Mouse (Mus musculus) right cerebral cortex, postnatal 4 days (tissue): Measurements from ENCODE around the gene Cyth2.

Experiments
- DNase-seq: peaks from one replicate; pipeline ENCODE4 v3.0.0-alpha.2; 2022

The Cyth2 gene

DNA sequence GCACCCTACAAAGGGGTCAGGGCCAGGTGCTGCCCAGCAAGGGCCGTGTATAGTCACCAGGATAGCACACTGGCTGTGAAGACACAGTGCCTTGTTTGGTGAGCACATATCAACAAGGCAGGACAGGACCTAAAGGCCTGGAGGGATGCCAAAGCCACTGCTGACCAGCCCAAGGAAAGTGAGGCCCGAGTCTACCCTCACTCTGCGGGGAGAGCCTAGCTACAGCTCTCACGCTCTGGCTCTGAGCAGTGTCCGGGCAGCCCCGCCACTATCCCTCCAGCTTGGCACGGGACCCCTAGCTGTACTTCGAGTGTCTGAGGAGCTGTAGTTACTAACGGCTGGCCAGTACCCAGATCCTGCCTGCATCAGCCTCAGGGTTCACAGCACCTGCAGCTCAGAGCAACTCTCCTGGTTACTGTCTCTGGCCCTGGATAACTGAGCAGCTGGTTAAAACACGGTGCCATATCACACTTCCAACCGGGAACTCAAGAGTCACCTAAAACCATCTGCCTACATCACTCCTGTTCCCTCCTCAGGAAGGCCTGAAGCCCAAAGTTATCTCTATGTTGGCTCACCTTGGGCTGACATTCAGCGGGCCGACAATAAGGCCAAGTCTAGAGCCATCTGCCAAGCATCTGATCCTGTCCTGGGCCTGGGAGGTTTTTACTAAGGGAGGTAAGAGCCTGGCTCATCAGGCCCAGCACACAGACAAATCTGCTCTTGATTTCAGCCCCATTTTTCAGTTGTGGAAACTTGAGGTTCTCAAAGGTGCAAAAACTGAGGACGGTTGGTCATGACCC lies 4.9 kb downstream of the Cyth2 start:
- no peak for DNase-seq

DNA sequence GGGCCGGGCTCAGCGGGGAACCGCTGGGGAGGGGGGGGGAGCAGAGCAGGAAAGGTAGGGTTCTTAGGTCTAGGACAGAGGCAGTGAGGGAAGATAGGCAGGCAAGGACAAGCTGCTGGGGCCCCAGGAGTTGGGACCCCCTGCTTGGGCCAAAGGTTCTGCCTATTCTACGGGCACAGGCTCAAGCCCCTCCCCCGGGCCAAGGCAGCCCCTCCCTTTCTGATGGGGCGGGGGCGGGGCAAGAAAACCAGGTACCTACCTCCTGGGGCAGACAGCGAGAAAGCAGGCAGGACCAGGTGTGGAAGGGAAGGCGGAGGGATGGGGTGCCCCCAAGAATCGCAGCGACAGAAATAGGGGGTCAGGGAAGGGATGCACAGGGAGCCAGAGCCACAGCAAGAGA lies 5.9 kb downstream of the Cyth2 start:
- peak; percentile 34 for DNase-seq

DNA sequence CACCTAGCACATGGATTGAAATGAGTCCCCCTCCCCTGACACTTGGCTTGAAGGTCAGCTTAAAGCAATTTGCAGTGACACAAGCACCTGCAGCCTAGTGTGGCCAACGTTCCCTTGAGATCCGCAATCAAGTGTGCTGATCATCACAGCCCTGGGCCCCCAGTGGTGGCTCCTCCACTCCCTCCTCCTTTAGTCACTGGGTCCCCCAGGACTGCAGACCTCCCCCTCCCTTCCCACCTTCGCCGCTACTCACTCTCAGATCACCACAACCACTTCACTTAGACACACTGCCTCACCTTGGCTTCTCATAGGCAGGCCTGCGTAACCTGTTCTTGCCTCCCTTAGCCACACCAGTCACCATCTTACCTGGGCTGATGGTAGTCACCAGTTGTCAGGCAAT lies 8.4 kb downstream of the Cyth2 start:
- DNase-seq: peak; percentile 22

DNA sequence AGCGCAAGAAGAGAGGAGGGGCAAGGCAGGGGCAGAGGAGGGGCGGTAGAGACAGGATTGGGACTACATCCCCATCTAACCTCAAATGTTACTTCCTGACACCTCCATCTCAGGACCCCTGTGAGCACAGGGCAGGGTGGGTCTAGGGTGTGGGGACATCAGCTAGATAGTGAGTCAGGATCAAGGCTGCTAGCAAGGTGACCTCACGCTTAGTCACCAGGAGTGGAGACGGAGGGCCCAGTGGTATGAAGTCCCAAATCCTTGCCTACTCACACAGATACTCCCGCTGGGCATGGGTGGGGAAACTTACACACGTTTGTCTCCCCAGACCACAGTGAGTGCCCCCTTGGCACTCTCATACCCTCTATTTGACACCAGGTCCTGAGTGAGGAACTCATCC lies 11.8 kb downstream of the Cyth2 start:
- DNase-seq: no peak

DNA sequence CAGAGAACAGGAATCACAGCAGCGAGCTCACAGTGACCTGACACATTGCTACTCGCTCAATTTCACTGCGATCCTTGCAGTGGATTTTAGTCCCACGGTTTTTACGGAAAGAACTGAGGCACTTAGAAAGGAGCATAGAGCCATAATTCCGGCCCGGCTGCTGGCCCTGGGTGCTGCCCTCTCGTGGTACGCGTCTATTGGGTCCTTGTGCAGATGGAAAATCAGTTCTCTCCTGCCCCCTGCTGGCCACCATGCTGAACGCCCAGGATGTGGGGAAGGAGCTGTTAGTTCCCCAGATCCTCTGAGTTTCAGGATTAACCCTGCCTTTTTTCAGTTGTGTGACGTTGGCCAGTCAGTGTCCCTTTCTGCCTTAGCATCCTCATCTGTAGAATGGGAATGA lies 13.0 kb downstream of the Cyth2 start:
- peak; percentile 98 for DNase-seq

DNA sequence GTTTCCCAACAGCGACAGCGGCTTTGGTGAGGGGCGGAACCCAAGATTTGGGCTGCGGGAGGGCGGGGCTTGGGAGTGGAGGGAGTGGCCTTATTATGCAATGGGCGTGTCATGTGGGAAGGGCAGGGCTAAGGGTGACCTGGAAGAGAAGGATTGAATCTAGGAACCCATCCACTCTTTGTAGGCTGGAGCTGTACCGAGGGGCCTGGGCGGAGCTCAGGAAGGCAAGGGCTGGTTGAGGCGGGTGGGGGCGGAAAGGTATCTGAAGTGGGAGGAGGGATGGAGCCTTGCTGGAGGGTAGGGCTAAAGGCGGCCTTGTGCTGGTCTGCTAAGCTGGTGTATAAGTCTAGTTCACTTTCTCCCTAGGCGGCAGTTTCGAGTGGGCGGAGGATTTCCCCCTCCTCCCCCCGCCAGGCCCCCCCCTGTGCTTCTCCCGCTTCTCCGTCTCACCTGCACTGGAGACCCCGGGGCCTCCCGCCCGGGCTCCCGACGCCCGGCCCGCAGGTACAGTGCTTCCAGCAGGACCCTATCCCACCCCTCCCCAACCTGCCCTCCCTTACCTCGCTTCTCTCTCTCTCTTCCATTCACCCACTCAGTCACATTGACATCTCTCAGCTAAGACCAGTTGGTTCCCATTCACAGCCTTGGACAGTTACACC lies 13.7 kb downstream of the Cyth2 start:
- peak; percentile 10 for DNase-seq

DNA sequence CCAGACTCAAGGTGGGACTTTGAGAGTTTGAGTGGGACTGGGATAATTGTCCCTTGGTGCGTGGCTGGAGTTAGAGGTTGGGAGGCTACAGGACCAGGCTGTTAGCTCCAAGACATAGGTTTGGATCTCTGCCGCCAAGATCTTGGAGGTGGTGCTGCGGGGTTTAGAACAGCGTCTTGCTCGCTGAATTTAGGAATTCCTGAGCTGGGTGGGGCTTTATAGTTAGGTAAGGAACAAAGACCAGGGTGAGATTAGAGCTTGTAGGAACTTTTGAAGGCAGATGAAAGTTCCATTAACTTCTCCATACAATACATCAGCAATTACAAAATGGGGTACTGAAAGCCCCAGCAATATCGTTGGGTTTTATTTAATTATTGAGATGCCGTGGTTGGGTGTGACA lies 14.4 kb downstream of the Cyth2 start:
- no peak for DNase-seq

DNA sequence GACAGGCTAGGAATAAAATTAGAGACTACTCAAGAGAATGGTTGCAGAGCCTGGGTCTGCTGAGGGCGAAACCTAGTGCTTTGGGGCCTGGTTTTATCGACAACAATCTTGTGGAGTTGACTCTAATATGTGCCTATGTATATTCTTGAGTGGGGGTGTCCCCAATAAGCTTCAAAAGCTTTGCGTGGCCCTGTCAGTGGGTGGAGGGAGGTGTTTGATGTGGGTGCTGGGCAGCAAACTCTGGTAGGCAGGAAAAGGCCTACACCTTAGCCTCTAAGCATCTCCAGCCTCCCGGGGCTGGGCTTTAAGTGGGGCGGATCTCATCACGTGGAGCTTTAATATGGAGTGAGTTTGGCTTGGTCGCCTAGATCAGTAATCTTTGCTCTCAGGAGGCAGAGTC lies 15.4 kb downstream of the Cyth2 start:
- DNase-seq: no peak

DNA sequence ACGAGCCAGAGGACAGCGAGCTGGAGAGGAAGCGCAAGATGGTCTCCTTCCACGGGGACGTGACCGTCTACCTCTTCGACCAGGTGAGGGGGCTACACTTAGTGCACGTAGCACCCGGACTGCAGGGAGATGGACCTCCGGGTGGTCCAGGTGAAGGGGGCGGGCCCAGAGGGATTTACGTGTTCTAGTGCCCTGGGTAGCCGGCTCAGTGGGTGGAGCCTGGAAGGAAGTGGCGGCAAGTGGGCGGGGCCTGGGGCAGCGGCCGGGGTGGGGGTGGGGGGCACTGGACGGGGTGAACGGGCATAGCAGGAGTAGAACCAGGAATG lies 15.9 kb downstream of the Cyth2 start:
- DNase-seq: peak; percentile 19

DNA sequence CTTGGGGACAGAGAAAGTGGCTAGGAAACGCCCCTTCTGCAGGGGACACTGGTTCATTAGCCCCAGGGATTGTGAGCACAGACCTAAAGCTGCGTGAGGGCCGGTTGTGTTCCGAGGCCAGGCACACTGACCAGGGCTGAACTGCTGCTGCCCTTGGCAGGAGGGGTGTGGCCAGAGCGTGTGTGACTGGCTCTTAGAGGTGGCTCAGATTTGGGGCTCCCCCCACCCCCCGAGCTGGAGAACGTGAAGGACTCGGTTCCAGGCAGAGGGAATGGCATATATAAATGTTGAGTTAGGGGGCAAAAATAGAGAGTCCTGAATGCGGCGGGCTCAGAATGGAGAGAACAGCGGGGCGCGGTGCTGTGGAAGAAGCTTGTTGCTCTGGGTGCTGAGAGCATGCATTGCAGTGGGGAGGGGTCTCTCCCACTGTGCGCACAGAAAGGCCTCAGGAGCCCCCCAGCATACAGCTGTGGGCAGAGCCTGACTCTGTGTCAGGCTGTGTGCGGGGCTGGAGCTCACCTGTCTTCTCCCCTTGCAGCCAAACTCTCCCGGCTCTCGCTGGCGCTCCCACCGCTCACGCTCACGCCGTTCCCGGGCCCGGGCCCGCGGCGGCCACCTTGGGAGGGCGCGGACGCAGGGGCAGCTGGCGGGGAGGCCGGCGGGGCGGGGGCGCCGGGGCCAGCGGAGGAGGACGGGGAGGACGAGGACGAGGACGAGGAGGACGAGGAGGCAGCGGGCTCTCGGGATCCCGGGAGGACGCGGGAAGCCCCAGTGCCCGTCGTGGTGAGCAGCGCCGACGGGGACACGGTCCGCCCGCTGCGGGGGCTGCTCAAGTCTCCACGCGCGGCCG lies 16.5 kb downstream of the Cyth2 start:
- DNase-seq: peak; percentile 38

DNA sequence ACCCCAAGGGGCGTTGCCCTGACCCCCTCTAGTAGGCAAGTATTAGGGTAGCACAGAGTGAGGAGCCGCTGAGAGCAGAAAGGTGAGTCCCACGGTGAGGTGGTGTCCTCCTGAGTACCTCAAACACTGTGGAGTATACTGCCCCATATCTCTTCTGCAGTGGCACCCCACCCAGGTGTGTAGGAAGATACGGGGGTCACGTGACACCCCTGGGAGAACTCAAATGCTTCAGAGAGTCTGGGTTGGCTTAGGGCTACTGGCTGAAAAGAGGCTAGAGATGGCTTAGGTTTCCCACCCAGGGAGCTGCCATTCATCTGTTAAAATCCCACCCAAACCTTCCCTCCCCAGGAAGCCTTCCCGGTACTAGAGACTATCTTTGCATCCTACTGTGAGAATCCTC lies 17.4 kb downstream of the Cyth2 start:
- no peak for DNase-seq

DNA sequence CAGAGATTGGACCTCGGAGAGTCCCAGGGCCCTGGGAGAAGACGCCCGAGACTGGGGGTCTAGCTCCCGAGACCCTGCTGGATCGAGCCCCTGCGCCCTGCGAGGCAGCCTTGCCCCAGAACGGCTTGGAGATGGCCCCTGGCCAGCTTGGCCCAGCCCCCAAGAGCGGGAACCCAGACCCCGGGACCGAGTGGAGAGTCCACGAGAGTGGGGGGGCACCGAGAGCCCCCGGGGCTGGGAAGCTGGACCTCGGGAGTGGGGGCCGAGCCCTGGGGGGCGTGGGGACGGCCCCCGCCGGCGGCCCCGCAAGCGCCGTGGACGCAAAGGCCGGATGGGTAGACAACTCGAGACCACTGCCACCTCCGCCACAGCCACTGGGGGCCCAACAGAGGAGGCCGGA lies 19.4 kb downstream of the Cyth2 start:
- no peak for DNase-seq

DNA sequence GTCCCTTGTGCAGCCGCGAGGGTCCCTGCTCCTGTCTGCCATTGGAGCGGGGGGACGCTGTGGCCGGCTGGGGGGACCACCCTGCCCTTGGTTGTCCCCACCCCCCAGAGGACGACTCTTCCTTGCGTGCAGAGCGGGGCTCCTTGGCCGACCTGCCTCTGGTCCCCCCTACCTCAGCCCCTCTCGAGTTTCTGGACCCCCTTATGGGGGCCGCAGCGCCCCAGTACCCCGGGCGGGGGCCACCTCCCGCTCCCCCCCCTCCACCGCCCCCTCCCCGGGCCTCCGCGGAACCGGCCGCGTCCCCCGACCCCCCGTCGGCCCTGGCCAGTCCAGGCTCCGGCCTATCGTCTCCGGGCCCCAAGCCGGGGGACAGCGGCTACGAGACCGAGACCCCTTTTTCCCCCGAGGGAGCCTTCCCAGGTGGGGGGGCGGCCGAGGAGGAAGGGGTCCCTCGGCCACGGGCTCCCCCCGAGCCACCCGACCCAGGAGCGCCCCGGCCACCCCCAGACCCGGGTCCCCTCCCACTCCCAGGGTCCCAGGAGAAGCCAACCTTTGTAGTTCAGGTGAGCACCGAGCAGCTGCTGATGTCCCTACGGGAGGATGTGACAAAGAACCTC lies 20.3 kb downstream of the Cyth2 start:
- no peak for DNase-seq

DNA sequence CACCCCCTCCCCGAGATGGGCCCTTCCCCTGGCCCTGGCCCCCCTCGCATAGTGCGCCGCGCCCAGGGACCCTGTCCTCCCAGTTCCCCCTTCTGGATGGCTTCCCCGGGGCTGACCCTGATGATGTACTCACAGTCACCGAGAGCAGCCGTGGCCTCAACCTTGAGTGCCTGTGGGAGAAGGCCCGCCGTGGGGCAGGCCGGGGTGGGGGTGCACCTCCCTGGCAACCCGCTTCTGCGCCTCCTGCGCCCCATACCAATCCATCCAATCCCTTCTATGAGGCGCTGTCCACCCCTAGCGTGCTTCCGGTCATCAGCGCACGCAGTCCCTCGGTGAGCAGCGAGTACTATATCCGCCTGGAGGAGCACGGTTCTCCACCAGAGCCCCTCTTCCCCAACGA lies 21.1 kb downstream of the Cyth2 start:
- DNase-seq: no peak

DNA sequence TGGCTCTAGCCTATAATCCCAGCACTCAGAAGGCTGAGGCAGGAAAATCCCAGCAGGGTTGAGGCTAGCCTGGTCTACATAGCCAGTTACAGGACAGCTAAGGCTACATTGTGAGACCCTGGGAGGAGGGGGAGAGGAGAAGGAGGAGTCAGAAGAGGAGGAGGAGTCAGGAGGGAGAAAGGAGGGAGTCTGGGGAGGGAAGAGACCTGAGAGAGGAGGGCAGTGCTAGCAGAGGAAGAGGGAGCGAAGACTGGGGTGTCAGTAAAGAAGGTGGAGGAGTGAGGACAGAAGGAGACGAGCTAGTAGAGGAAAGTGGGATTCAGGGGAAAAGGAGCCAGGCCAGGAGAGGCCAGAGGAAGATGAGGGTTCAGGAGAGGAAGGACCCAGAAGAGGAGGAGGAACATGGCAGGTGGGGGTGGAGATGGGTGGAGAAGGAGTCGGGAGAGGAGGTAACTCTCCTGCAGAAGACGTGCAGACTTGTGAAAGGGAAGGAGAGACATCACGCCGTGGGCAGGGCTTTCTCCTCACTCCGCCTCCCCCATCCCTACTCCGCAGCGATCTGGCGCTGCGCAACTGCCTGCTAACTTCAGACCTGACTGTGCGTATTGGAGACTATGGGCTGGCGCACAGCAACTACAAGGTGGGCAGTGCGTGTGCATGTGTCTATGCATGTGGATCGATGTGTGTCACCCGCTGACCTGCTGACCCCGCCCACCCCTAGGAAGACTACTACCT lies 22.5 kb downstream of the Cyth2 start:
- DNase-seq: peak; percentile 29

DNA sequence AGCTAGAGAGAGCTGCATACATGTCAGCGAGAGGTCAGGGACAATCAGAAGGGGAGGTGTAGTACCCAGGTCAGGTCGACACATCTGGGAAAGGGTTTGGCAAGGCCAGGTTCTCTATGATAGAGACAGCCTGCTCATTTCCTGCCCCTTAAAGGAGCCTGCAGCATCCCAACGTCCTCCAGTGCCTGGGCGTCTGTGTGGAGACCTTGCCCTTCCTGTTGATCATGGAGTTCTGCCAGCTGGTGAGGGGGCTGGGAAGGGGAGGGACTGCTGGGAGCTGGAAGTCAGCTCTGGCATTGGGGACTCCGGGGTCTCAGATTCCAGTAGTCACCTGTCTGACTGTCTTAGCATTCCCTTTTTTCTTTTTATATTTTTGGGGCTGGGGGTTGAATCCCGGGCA lies 23.7 kb downstream of the Cyth2 start:
- DNase-seq: no peak

DNA sequence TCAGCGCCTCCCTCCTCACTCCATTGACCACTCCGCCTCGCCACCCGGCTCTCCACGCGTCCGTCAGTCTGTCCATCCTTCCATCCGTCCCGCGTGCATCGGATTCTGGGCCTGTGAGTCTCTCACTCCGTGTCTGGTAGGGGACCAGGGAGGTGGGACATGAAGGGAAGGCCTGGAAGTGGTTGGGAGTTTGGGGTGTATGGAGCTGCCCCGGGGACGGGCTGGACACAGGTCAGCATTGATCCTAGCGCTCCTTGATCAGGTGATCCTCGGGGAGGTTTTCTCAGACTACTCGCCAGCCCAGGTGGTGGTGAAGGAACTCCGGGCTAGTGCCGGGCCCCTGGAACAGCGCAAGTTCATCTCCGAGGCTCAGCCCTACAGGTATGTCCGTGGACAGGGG lies 26.7 kb downstream of the Cyth2 start:
- no peak for DNase-seq

DNA sequence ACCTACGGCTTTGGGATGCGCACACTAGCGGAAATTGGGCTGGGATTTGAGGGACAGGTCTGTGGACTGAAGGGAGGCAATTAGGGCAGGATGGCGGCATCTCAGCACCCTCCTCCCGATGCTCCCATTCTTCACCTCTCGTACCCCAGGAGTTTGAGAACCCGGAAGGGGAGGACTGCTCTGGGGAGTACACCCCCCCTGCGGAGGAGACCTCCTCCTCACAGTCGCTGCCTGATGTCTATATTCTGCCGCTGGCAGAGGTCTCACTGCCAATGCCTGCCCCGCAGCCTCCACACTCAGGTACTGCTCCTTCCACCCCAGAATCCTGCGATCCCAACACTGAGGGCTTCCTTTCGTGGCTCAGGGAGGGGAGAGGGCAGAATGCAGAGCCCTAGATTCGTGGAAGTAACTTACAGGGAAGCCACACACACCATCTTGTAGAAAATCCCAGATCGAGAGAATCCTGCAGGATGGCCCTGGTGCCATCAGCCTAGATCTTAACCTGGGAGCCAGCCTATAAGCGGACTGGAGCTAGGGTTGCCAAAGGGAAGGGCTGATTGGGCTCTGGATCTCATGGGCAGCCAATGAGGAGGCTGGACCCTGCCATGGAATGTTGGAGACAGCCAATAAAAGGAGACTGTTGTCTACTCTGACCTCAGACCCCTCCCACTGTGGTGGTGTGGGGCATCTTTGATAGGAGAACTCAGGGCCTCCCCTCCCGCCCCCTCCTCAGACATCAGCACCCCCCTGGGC lies 27.5 kb downstream of the Cyth2 start:
- peak; percentile 41 for DNase-seq

DNA sequence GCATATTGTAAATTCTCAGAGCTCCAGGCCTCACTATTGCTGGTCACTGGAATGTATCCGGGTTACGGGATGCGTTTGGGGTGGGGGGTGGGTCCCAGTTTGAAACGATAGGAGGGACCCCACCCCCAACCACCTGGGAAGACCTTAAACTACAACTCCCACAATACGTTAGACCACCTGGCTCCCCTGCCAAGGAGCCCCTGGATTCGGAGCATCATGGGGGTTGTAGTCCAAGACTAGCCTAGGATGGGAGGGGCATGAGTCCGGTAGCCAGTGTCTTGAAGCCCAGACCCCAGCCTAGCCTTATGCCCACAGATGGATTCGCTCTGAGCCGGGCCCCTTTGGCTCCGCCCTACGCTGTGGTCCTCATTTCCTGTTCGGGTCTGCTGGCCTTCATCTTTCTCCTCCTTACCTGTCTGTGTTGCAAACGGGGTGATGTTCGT lies 28.2 kb downstream of the Cyth2 start:
- DNase-seq: peak; percentile 51

DNA sequence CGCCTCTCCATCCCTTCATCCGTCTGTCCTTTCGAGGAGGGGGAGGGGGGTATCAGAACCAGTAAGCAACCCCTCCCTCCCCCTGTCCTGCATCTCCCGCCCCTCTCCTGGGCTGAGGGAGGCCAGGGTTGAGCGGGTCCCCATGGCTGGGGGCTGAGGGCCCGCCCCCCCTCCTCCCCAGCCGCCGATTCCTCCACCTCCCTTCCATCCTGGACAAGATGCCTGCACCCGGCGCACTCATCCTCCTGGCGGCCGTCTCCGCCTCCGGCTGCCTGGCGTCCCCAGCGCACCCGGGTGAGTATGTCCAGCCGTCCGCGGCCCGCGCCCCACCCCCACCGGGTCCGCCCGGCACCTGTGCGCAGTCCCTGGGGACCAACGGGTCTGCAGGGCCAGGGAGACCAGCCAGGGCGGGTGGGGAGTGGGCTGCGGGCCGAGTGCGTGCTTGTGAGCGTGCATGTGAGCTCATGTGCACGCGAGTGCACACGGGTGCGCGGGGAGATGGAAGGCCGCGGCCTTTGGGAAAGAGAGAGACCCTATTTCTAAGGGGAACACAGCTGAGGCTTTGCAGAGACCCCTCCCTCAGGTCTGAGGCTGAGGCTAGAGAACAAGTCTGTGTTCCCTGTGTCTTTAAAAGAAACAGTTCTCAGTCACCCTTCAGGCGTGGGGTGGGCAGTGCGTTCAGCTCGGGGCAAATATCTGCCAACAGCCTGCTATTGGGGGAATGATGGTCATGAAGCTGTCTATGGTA lies 28.8 kb downstream of the Cyth2 start:
- DNase-seq: peak; percentile 63
